Mouse (Mus musculus) spleen, adult 2 months (tissue): ENCODE results near the gene Egf.

Experiments used
- CTCF ChIP-seq: fragments of 200-500 bp; IDR thresholded peaks from 2 replicates; pipeline ENCODE4 v1.5.1; 2011; ENCODE audit warnings: mild to moderate bottlenecking, inconsistent platforms; ENCODE audit not compliant: insufficient read depth, insufficient read length, insufficient replicate concordance; ENCODE audit errors: extremely low read depth
- POLR2A ChIP-seq: fragments of 200-500 bp; IDR thresholded peaks from 2 replicates; pipeline ENCODE4 v1.6.1; 2011; ENCODE audit warnings: low read depth, low read length, inconsistent platforms

DNA sequence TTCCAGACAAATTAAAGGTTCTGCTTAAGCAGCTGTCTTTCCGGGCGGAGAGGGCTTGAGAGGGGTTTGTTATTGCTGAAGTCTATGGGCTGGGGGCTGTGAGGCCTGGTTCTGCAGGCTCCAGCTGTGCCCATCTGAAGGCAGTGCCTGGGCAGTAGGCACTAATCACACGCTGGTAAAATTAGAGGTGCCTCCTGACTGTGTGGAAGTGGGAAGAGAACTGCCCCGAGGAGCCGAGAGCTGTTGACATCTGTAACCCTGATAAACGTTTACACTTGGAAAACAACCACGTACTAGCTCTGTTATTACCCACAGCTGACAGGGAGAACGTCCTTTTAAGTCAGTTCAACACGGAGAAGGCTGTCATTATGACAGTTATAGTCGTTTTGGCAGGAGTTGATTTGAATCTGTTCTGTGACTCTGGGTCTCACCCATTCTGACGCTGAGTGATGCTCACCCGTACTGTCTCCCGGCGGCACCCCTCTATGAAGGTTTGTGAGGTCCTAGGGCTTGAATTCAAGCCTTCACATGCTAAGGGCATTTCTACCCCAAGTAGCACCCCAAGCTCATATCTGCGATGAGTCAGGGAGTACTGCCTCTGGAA lies 40.5 kb downstream of the Egf start:
- TF ChIP-seq POLR2A (no peak), CTCF (no peak)
